Mouse (Mus musculus): ENCODE data around the gene Fcgr4.

DNA sequence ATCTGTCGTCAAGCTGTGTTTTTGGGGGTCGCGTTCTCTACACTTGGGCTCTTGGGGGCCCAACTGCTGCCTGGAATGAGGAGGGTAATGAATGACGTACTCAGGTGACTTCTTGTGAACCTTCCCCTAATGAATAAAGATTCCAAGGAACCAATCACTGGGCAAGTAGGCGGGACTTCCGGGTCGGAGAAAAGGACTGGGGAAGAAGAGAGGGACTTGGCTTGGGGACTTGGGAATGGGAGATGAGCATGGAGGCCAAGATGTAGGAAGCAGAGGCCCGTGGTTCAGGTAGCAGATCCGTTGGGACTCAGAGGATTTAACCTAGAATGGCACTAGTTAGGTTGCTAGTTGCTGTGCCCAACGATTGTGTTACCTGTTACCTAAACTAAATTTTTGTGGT lies 30.5 kb downstream of the Fcgr4 start:
- TF ChIP-seq CTCF (IDR thresholded peaks at IDR 0.05; ENCODE audit: low read depth, low read length) (no peak), GATA1 (IDR thresholded peaks at IDR 0.05; ENCODE audit: borderline replicate concordance, low read length) (no peak), TAL1 (conservative IDR thresholded peaks at IDR 0.05; ENCODE audit: low read depth, low read length) (no peak), POLR2AphosphoS5 (IDR thresholded peaks at IDR 0.05; ENCODE audit: insufficient replicate concordance, low read depth, low read length) (no peak)

Data from G1E (cell line).